Mouse (Mus musculus) embryo, embryonic 10.5 days (tissue): ENCODE measurements around the gene Blm.

Source experiments
- DNase-seq: peaks from one replicate; pipeline ENCODE4 v3.0.0-alpha.2; 2015; ENCODE audit warnings: low spot score

Gene Blm

DNA sequence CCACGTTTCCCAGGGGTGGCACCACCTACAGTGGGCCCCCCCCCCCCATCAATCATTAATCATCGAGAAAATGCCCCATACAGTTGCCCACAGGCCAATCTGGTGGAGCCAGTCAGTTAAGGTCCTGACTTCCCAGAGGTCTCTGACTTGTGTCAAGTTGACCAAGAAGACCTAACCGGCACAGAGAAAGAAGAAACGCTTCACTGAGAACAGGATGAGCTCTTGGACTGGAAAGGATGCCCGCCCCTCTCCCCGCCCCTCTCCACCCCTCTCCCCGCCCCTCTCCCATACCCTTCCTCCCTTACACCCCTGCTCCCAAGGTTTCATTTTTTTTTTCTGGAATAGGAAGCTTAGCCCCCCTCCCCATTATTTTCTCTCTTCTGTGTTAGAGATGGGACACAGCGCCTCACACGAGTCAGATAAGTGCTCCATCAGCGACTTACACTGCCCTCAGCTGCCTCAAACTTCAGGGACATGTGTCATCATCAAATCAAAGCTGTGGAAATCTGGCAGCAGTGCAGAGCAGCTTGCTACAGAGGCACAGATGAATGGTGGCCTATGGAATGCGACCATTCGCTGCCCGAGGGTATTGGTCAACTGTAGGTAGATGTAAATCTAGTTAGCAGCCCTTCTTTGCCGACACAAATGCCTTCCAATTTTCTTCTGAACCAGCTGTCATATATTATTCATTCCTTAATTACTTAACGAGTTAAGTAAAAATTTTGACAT is 95.7 kb downstream of the Blm start:
- DNase-seq = no peak

DNA sequence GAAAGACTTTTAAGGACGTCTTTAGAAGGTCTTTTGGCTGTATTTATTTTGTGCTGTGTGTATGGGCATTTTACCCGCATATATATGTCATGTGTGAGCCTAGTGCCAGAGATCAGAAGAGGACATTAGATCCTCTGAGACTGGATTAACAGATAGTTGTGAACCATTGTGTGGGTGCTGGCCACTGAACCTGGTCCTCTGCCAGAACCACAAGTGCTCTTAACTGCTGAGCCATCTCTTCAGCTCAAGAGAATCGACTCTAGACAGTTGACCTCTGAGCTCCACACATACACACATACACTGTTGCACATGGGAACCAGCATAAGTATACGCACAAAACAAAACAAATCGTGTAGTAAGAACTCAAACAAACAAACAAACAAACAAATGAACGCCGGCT is 98.3 kb downstream of the Blm start:
- DNase-seq = no peak

DNA sequence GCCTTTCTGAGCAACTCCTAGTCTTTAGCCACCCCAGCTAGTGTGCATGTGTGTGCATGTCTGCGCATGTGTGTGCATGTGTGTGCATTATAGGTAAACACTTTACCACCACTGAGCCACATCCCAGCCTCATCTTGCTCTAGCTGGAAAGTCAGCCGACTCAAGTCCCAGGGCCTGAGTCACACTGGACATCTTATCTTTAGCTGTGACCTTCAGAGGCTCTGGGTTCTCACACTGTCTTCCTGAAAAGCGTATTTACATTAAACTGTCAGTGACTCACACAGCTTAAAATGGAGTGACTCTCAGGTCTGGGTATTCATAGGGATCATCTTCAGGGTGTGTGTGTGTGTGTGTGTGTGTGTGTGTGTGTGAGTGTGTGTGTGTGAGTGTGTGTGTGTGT is 99.3 kb downstream of the Blm start:
- no peak for DNase-seq

GRCm38 (mm10) chr7:80429661-80430060 is 105.3 kb downstream of the Blm start:
- DNase-seq = no peak

- no peak for DNase-seq
Measured at GRCm38 (mm10) chr7:80427730-80428129, 107.2 kb downstream of the Blm start.

DNA sequence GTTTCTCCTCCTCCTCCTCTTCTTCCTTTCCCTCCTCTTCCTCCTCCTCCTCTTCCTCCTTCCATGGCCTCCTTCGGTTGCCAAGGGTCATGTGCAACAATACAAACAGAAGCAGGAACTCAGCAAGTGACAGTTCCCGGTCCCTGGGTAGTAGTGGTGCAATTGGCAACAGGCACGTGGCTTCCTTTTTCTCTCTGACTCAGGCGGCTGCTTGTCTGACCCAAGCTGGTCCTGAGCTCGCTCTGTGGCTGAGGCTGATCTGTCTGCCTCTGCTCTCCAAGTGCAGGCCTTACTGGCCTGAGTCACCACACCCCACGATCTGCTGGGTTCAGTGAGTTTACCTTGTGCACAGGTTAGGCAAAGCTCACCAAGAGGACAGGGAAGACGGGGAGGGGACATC is 108.6 kb downstream of the Blm start:
- DNase-seq = no peak

GRCm38 (mm10) chr7:80424722-80425121 is 110.2 kb downstream of the Blm start:
- DNase-seq = no peak

DNA sequence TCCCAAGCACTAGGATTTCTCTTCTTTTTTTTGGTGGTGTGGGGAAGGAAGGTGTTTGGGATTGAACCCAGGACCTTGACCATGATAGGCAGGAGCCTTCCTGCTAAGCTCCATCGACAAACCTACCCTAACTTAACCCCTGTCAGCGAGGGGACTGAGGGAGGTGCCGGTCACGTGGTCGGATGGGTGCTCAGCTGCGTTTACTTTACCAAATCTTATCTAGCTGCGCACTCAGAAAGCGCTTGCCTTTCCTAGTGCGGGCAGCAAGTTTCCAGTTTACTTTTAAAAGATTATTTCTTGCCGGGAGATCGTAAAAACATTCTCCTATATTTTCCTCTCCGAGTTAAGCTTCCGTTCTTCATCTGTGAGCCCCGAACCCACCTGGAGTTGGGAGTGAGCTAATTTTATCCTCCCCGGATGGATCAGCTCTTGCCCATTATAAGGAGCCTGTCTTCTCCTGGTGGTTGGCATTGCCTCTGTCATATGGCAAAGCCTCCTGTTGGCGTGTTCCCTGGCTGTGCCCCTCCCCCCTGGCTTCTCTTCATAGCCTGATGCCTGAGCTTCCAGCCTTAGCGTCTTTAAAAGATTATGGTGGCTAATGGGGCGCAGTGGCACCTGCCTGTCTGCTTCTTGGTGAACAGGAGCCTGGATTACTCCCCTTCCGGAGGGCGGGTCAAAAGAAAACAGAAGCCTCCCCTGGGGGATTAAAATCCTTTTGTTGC is 112.0 kb downstream of the Blm start:
- no peak for DNase-seq

DNA sequence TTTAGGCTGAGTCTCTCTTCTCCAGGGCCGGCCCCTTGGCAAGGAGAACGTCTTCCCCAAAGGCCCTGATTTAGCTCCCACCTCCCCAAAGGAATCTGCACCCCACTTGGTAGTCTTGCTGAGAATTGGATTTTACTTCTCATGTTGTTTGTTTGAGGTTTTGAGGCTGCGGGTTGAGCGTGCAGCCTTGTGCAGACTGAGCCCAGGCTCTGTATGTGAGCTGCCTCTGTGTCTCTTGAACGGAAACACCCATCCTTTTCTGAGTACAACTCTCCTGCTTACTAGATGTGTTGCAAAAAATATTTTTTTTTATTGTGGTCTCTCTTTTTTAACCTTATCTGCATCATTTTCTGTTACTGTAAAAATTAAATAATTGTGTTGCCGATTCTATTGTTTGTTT is 113.3 kb downstream of the Blm start:
- no peak for DNase-seq

DNA sequence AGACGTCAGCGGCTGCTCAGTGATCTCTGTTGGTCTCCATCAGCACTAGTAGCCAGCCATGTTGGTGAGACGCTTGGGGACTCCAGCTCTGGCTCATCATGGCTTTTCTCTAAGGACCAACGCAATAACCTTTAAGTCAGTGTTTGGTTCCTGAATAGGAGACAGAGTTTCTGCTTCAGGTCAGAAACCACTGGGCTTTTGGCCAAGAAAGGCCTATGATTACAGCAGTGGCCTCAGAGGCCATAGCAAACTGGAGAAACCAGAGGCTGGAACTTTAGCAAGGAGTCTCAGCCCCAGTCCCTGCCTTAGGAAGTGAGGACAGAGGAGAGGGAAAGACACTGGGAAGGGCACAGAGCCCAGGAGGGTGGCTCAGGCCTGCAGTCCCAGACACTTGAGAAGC is 114.3 kb downstream of the Blm start:
- DNase-seq = no peak

- no peak for DNase-seq
Measured at GRCm38 (mm10) chr7:80419278-80419677, 115.6 kb downstream of the Blm start.

GRCm38 (mm10) chr7:80418036-80418435 is 116.9 kb downstream of the Blm start:
- DNase-seq = no peak

GRCm38 (mm10) chr7:80417601-80418000 is 117.3 kb downstream of the Blm start:
- DNase-seq = no peak

DNA sequence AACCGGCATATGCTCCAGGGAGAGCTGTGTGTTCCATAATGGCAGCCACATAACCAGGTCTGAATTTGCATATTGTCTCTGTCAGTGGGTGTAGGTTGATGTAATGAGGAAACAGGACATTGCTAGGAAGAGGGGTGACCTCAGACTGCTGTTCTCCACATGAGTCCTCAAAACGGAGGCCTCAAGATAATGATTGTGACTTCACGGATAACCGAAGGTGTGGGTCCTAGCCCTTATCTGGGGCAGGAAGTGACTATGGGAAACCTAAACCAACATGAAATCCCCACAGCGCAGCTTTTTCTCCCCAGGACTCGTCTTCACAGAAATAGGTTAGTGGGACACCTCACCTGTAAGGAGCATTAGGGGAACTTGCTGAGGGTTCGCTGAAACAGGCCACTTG is 118.0 kb downstream of the Blm start:
- DNase-seq = no peak

- no peak for DNase-seq
Measured at GRCm38 (mm10) chr7:80414303-80414855, 120.5 kb downstream of the Blm start.

DNA sequence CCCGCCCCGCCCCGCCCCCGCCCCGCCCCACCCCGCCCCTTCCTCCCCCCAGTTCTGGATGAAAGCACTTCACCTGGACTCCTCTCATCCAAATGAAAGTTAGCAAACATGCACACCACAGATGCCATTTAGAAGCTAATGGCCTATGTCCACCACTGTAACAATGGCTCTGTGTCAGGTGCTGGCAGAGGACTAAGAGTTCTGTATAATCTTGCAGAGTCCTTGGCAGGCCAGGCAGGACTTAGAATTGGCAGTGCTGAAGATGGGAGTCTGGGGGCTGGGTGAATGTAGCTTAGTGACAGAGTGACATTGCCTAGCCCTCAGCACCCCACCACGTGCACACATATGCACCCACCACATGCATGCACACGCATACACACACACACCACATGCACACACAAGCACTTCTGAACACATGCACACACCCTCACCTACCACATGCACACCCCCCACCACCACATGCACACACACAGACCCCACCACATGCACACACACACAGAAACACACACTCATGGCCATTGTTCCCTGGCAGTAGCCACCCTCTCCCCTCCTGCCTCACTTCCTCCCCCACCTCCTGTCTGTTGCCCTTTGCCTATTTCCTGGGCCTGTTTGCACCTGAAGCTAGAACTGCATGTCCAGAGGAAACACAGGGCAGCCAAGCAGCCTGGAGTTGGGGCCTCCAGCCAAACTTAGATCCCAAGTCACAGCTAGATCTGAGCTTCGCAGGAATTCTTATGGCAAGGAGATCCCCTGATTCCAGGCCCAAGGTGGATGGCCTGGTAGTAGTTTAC is 121.2 kb downstream of the Blm start:
- no peak for DNase-seq

DNA sequence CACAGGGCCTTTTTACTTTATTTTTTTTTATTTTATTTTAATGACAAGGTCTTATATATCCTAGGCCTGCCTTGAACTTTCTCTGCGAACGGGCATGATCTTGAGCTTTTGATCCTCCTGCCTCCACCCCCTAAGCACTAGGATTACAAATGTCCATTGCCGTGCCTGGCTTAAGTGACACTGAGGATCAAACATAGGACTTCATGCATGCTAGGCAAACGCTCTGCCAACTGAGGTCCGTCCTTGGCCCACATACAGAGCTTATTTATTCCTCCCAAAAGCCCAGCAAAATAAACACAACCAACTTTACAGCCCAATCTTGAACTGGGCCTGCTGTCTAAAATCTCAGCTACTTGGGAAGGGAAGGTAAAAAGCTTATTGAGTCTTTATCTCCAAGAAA is 122.1 kb downstream of the Blm start:
- no peak for DNase-seq

DNA sequence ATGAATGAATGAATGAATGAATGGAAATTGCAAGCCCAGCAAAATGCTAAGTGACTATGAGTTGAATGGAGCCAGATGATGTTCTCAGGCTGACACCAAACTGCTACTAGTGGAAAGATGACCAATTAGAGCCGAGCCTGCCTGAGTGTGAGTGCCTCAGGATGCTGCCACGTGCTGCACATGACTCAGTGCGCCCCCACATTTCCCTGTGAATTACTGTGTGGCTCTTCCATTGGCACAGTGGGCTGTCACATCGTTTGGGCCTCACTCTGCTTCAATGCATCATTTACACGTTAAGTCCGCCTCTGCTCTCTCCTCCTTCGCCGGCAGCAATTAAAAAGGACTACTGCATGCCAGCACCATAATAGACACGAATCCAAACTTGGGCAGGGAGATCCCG is 122.6 kb downstream of the Blm start:
- DNase-seq = no peak

DNA sequence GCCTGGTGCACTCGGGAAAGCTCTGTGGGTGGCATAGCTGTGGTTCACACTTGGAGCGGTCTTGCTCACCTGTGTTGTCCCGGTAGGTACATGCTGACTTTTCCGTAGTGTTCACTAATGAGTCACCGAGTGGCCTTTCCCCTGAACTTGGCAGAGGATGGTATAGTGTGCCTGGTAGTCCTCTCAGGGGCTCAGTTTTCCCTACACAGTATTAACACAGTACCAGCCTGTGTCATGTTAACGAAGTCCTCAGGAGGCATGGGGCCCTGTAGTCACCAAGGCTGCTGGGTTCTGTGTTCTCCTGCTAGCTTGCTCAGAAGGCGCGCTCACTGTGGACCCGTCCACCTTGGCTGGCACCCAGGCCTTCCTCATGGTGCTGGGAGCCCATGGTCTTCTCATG is 124.5 kb downstream of the Blm start:
- no peak for DNase-seq

GRCm38 (mm10) chr7:80407712-80408111 is 127.2 kb downstream of the Blm start:
- no peak for DNase-seq

DNA sequence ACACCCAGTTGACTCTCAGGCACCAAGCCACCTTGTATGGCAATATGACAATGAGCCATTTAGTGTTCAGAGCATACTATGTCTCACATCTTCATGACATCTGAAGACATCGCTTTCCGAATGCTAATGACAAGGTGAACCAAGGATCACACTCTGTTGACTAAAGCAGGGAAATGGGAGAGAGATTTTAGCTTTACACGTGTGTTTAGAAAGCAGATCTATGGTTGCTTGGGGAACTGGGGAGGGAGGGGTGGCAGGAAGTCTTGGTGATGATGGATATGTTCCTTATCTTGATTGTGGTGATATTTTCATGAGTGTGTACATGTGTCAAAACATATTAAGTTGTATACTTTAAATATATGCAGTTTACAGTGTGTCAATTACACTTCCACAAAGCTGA is 128.7 kb downstream of the Blm start:
- DNase-seq = no peak

- DNase-seq = no peak
Measured at GRCm38 (mm10) chr7:80405188-80405695, 129.7 kb downstream of the Blm start, which contains the start of gene Furin. Gene Furin, minus strand, starts transcription at chr7:80405436.
